ENCODE assay signal across 8 mouse cellular contexts in the genomic region with DNA sequence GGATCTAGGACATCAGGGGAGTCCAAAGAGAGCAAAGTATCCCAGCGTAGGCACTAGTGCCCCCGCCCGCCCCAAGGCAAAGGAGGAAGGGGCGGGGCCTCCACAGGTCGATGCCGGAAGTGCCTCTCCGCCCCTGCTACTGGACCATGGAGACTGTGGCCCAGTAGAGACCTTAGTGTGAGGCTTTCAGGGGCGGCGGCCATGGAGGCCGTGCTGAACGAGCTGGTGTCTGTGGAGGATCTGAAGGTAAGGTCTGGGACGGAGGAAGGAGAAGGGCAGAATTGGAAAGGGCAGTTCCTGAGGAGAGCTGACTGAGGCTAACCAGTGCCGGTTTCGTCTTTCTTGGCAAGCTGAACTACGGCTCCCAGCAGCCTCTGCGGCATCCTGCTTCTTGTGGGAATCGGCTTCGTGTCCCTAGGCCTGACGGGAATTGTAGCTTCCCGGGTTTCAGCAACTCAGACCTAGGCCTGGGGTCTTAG. TPM values are rescaled to one million over a fixed set of nuclear protein-coding genes. Genes with fewer than 3 reads are reported as not detected.
A peak's percentile ranks its signal among the peaks of the same experiment; 100 is the strongest.
DNase-seq lines count a peak whose midpoint lies in the region; ATAC-seq and TF ChIP-seq lines count a peak whose summit lies in the region.

No protein-coding gene starts in this region.

- peak overlapping the region; percentile 75 for H3K9ac ChIP-seq in hindbrain, embryonic 14.5 days

- H3K4me1 ChIP-seq in hindbrain, embryonic 14.5 days (replicated peaks; ENCODE audit: control insufficient read depth, insufficient read depth, low read length), result peaks cover 12% of the 10 kb centered on the region

- H3K27me3 ChIP-seq in Patski, result no peaks in the 10 kb centered on the region
- H3K27me3 ChIP-seq in hindbrain, embryonic 14.5 days (ENCODE audit: control insufficient read depth, insufficient read depth, low read length), result no peaks in the 10 kb centered on the region

- H3K36me3 ChIP-seq in hindbrain, embryonic 14.5 days (replicated peaks; ENCODE audit: control insufficient read depth, insufficient read depth), result peaks cover 49% of the 10 kb centered on the region

- in situ Hi-C loops in Patski (cut with MboI; ENCODE audit: low pct_unique_long_range_greater_than_20kb), result no loop called here

- CTCF ChIA-PET in Patski (lab: Charles Lee), result interaction anchor here (0.9 to 2.6 kb wide), 12 partner anchors 9 to 146 kb away, joined by 3 to 37 read pairs (median 4); partner anchors contain the start of gene Fis1

- 0% methylated on average over 20 of the region's 20 CpGs for WGBS in hindbrain, embryonic 14.5 days

- no peaks in the 10 kb centered on the region for H3K9me3 ChIP-seq in hindbrain, embryonic 14.5 days (ENCODE audit: control insufficient read depth, low read length)

- peak; percentile 88 for DNase-seq in Patski (ENCODE audit: low read depth, low spot score)
- peak; percentile 91 to 92 for DNase-seq in cerebellum, postnatal 14 days
- peak; percentile 83 to 85 for DNase-seq in frontal cortex, postnatal 25 days (ENCODE audit: low spot score in 2 of 2)
- DNase-seq in hindbrain, embryonic 14.5 days (ENCODE audit: low spot score), result peak; percentile 86
- DNase-seq in layer of hippocampus, postnatal 36 days, result peak; percentile 92
- peak; percentile 95 for DNase-seq in lung, postnatal 36 days
- peak; percentile 94 for DNase-seq in retina, postnatal 1 day
- peak; percentile 84 to 94 for DNase-seq in urinary bladder, adult 18-20 months (ENCODE audit: low spot score in 2 of 2)

- peak overlapping the region; percentile 73 for H3K27ac ChIP-seq in hindbrain, embryonic 14.5 days

- peak; percentile 73 for ATAC-seq in Patski
- ATAC-seq in hindbrain, embryonic 14.5 days (ENCODE audit: low FRiP score), result peak; percentile 94

- TF ChIP-seq CTCF in Patski (IDR thresholded peaks at IDR 0.05), result no peak

- H3K4me3 ChIP-seq in hindbrain, embryonic 14.5 days (replicated peaks; ENCODE audit: low read length), result peak overlapping the region; percentile 40

- peak overlapping the region; percentile 80 for H3K4me2 ChIP-seq in hindbrain, embryonic 14.5 days (replicated peaks)

- POLR2A ChIA-PET in Patski (lab: Charles Lee), result interaction anchor here (0.7 to 2.1 kb wide), 6 partner anchors 9 to 636 kb away, joined by 3 to 15 read pairs (median 4); partner anchors contain the start of genes Fis1 and Trim56

RNA-seq across cellular contexts. Expression of gene Cldn15, which starts 4.4 kb away (rescaled TPM):
- 0.22 TPM for polyA plus RNA-seq in Patski (2021)
- polyA plus RNA-seq in hindbrain, embryonic 14.5 days (2014; fragmentation: Nextera tagmentation; extraction: Ambion mirVana), result 0.13 TPM in 1 of 2 replicates, not detected in the other
- under 1 TPM in 1 of 2 experiments, not detected in 1; 0.20 TPM for total RNA-seq in layer of hippocampus, postnatal 36 days (2021)

RNA-seq across cellular contexts. Expression of gene Fis1, which starts 8.9 kb away (rescaled TPM):
- 280 TPM for polyA plus RNA-seq in Patski (2021)
- 391 and 425 TPM in 2 replicates for polyA plus RNA-seq in hindbrain, embryonic 14.5 days (2014; fragmentation: Nextera tagmentation; extraction: Ambion mirVana)
- 100 to 1,000 TPM; 222 to 225 TPM for total RNA-seq in layer of hippocampus, postnatal 36 days (2021)

RNA-seq across cellular contexts. Expression of gene Plod3, which starts 24.8 kb away (rescaled TPM):
- 202 TPM for polyA plus RNA-seq in Patski (2021)
- 30.1 and 30.7 TPM in 2 replicates for polyA plus RNA-seq in hindbrain, embryonic 14.5 days (2014; fragmentation: Nextera tagmentation; extraction: Ambion mirVana)
- 10 to 100 TPM; 39.2 to 41.0 TPM for total RNA-seq in layer of hippocampus, postnatal 36 days (2021)

RNA-seq across cellular contexts. Expression of gene Znhit1, which starts 25.8 kb away (rescaled TPM):
- 99.6 TPM for polyA plus RNA-seq in Patski (2021)
- polyA plus RNA-seq in hindbrain, embryonic 14.5 days (2014; fragmentation: Nextera tagmentation; extraction: Ambion mirVana), result 116 and 121 TPM in 2 replicates
- 10 to 100 TPM; 82.4 to 85.2 TPM for total RNA-seq in layer of hippocampus, postnatal 36 days (2021)

RNA-seq across cellular contexts. Expression of gene Ift22, which starts 54.1 kb away (rescaled TPM):
- polyA plus RNA-seq in Patski (2021), result 73.2 TPM
- polyA plus RNA-seq in hindbrain, embryonic 14.5 days (2014; fragmentation: Nextera tagmentation; extraction: Ambion mirVana), result 118 and 133 TPM in 2 replicates
- total RNA-seq in layer of hippocampus, postnatal 36 days (2021), result 10 to 100 TPM; 87.2 to 94.7 TPM

Comparison
In these comparisons a context has a peak if more than half of its experiments do, and no peak if none do; other contexts are left out.
1. Peak in every context shown above with its lines: DNase-seq, ATAC-seq, H3K4me3 ChIP-seq and H3K27ac ChIP-seq.